Mouse (Mus musculus) hematopoietic stem cell, adult 5-6 weeks (primary cell): ENCODE measurements around the gene Zfp446. TPM values are rescaled to one million over a fixed set of nuclear protein-coding genes. Genes with fewer than 3 reads are reported as not detected.

Experiments
- total RNA-seq: library from RNA; stranded (forward); fragments of 172-1452, 232-1000 nt; gene quantifications from 2 replicates; pipeline ENCODE4 v1.2.3, GENCODE M21; 2017

The Zfp446 gene
- total RNA-seq, 1 experiment from 2014 or later, result 3.7 TPM

Other genes with a start within 250 kb of the Zfp446 start
- gene Vmn2r56, start 242.8 kb upstream of the Zfp446 start, total RNA-seq, result not detected in 2 replicates
- gene Zscan18, start 174.2 kb upstream of the Zfp446 start, total RNA-seq, result 8.2 and 8.9 TPM in 2 replicates
- 11.1 and 16.3 TPM in 2 replicates for gene Zfp329, start 159.0 kb upstream of the Zfp446 start, total RNA-seq
- 34.0 and 52.0 TPM in 2 replicates for gene Zfp110, start 143.1 kb upstream of the Zfp446 start, total RNA-seq
- 5.3 and 6.4 TPM in 2 replicates for gene Zfp128, start 96.7 kb upstream of the Zfp446 start, total RNA-seq
- gene Zscan22, start 80.0 kb upstream of the Zfp446 start, total RNA-seq, result 4.1 and 5.8 TPM in 2 replicates
- gene Rps5, start 55.6 kb upstream of the Zfp446 start, total RNA-seq, result 1,183 and 1,501 TPM in 2 replicates
- 0.50 and 1.2 TPM in 2 replicates for gene Rnf225, start 50.4 kb upstream of the Zfp446 start, total RNA-seq
- gene Zfp324, start 12.0 kb upstream of the Zfp446 start, total RNA-seq, result 6.9 and 10.6 TPM in 2 replicates
- not detected in 2 replicates for gene Slc27a5, start 20.3 kb downstream of the Zfp446 start, total RNA-seq
- gene Trim28, start 21.3 kb downstream of the Zfp446 start, total RNA-seq, result 478 and 595 TPM in 2 replicates
- gene Zbtb45, start 32.2 kb downstream of the Zfp446 start, total RNA-seq, result 5.4 and 6.9 TPM in 2 replicates
- gene Chmp2a, start 57.0 kb downstream of the Zfp446 start, total RNA-seq, result 165 and 183 TPM in 2 replicates
- 124 and 146 TPM in 2 replicates for gene Ube2m, start 60.4 kb downstream of the Zfp446 start, total RNA-seq
- gene Mzf1, start 76.9 kb downstream of the Zfp446 start, total RNA-seq, result 0.81 and 1.2 TPM in 2 replicates
- not detected in 2 replicates for gene Vmn1r85, start 117.3 kb downstream of the Zfp446 start, total RNA-seq
- gene Vmn1r86, start 142.1 kb downstream of the Zfp446 start, total RNA-seq, result not detected in 2 replicates
- not detected in 2 replicates for gene Vmn1r87, start 162.3 kb downstream of the Zfp446 start, total RNA-seq
- gene Vmn1r88, start 181.7 kb downstream of the Zfp446 start, total RNA-seq, result not detected in 2 replicates
- not detected in 2 replicates for gene Vmn1r89, start 235.2 kb downstream of the Zfp446 start, total RNA-seq